Mouse (Mus musculus) kidney, embryonic 15.5 days (tissue): ENCODE data around the gene Kdsr. TPM values are rescaled to one million over a fixed set of nuclear protein-coding genes. Genes with fewer than 3 reads are reported as not detected.

Experiments used
- ATAC-seq: fragments of 200-750 bp; cut with Nextera tagmentation; replicated peaks from 2 replicates; pipeline ENCODE4 v1.8.0; 2017; ENCODE audit warnings: moderate TSS enrichment; ENCODE audit not compliant: low FRiP score
- H3K27ac ChIP-seq: fragments of 300-500 bp; sonication (generic); 2 replicates; pipeline ENCODE4 v1.5.1; 2015; ENCODE audit warnings: mild to moderate bottlenecking, inconsistent platforms
- H3K27me3 ChIP-seq: fragments of 300-500 bp; sonication (generic); 2 replicates; pipeline ENCODE4 v1.6.1; 2015; ENCODE audit warnings: inconsistent platforms
- H3K36me3 ChIP-seq: fragments of 300-500 bp; sonication (generic); 2 replicates; pipeline ENCODE4 v1.6.1; 2015; ENCODE audit warnings: inconsistent platforms
- H3K4me1 ChIP-seq: fragments of 300-500 bp; sonication (generic); 2 replicates; pipeline ENCODE4 v1.6.1; 2015; ENCODE audit warnings: inconsistent platforms
- H3K4me2 ChIP-seq: fragments of 300-500 bp; sonication (generic); 2 replicates; pipeline ENCODE4 v1.6.1; 2015; ENCODE audit warnings: moderate library complexity, mild to moderate bottlenecking, inconsistent platforms
- H3K4me3 ChIP-seq: fragments of 300-500 bp; sonication (generic); replicated peaks from 2 replicates; pipeline ENCODE4 v1.5.1; 2015; ENCODE audit warnings: mild to moderate bottlenecking, inconsistent platforms
- H3K9ac ChIP-seq: fragments of 300-500 bp; sonication (generic); 2 replicates; pipeline ENCODE4 v1.6.1; 2015; ENCODE audit warnings: mild to moderate bottlenecking, inconsistent platforms
- H3K9me3 ChIP-seq: fragments of 300-500 bp; sonication (generic); replicated peaks from 2 replicates; pipeline ENCODE4 v1.6.1; 2016; ENCODE audit warnings: inconsistent platforms
- WGBS: fragments of 180-500 bp; shearing (Covaris S2); methylation state at CpG from one replicate; pipeline ENCODE4 v1.1.7; 2015; ENCODE audit warnings: mixed read lengths; 5-methylcytosine and 5-hydroxymethylcytosine counted together
- polyA plus RNA-seq: library from polyadenylated mRNA; unstranded; fragments of >200 nt; fragmentation: Nextera tagmentation; extraction: Ambion mirVana; gene quantifications from 2 replicates; pipeline ENCODE4 v1.2.1, GENCODE M21; 2015

The Kdsr gene
- 11.3 and 13.4 TPM in 2 replicates for polyA plus RNA-seq

DNA sequence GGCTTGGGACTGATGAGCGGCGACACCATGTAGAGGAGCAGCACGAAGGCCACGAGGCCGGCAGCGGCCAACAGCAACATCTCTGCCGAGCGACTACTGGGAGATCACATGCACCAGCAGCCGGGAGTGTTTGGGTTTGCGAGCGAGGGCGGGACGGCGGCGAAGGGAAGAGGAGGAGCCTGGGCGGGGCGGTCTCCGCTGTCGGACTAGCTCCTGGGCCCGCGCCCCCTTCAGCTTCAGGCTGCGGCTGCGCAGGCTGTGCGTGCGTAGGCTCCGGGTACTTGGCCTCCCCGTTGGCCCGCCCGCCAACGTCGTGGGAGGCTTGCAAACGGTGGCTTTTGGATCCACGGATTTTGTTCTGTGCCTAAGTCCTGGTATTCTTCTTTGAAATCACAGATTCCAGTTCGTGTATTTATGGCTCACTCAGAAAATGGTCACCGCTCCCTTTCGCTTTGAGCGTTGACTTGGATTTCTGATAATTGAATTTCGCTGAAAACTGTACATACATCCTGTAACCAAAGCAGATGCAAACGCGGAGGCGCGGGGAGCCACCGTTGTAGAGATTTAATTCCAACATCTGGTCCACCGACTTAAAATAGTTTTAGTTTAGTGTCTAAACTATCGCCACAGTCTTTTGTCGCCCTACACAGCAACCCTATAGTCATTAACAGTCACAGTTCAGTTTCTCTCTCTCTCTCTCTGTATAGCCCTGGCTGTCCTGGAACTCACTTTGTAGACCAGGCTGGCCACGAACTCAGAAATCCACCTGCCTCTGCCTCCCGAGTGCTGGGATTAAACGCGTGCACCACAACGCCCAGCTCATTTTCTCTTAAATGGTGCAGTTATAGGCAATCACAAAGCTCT, at the start of gene Kdsr:
TSS of gene Kdsr (minus strand) at position 156 of the 864 bp plus-strand sequence.
- 3% methylated on average over 51 of the region's 51 CpGs for WGBS
- Histone ChIP-seq H3K4me2 (peak within 1 kb of the TSS; percentile 97), H3K4me3 (peak within 1 kb of the TSS; percentile 81), H3K9ac (peak within 1 kb of the TSS; percentile 72), H3K36me3 (peaks cover 13% of the 10 kb centered on the region), H3K27ac (peak within 1 kb of the TSS; percentile 91), H3K27me3 (no peaks in the 10 kb centered on the region), H3K4me1 (peaks cover 26% of the 10 kb centered on the region), H3K9me3 (no peaks in the 10 kb centered on the region)
- ATAC-seq = peak; percentile 99

DNA sequence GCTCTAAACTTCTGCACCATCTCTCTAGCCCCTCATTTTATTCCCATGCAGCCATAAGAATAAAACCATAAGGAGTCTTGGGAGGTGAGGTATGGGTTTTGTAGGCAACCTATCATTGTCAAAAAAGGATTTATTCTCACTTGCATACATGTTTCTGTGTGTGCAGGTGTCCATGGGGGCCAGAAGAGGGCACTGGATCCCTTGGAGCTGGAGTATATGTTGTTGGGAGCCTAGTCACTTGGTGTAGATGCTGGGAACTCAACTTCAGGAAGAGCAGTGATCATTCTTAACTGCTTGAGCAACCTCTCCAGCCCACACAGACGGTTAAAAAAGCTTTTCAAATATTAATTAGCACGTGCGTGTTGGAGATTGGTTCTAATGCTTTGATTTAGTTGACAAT, 40.4 kb upstream of the Kdsr start:
- Histone ChIP-seq H3K36me3 (no peaks in the 10 kb centered on the region), H3K27me3 (no peaks in the 10 kb centered on the region; the same call in 1 of the 2 replicates), H3K9me3 (no peaks in the 10 kb centered on the region), H3K4me1 (peaks cover 9% of the 10 kb centered on the region), H3K9ac (no peak overlapping the region), H3K27ac (no peak overlapping the region), H3K4me3 (no peak overlapping the region), H3K4me2 (no peak overlapping the region)
- ATAC-seq = no peak
- WGBS = 88% methylated on average over 3 of the region's 3 CpGs

- Histone ChIP-seq H3K4me1 (peaks cover 13% of the 10 kb centered on the region), H3K36me3 (no peaks in the 10 kb centered on the region), H3K4me2 (no peak overlapping the region), H3K4me3 (no peak overlapping the region), H3K27ac (no peak overlapping the region), H3K9me3 (no peaks in the 10 kb centered on the region), H3K27me3 (no peaks in the 10 kb centered on the region; the same call in 1 of the 2 replicates), H3K9ac (no peak overlapping the region)
- ATAC-seq = no peak
- 60% methylated on average over 1 of the region's 1 CpGs for WGBS
These were observed 39.9 kb upstream of the Kdsr start for GRCm38 (mm10) chr1:106799406-106799805.

- ATAC-seq = no peak
- WGBS = 60% methylated on average over 7 of the region's 7 CpGs
- H3K36me3 ChIP-seq = 0 out of 2 replicates have a peak, but pooled peaks cover 3% of the 10 kb centered on the region
- no peak overlapping the region for H3K27ac ChIP-seq
- no peaks in the 10 kb centered on the region for H3K9me3 ChIP-seq
- 0 out of 2 replicates have a peak overlapping the region, but pooled peaks have one; percentile 98 for H3K9ac ChIP-seq
- H3K4me1 ChIP-seq = peaks cover 20% of the 10 kb centered on the region
- H3K27me3 ChIP-seq = no peaks in the 10 kb centered on the region; the same call in 1 of the 2 replicates
- peak overlapping the region; percentile 99 for H3K4me3 ChIP-seq
- peak overlapping the region; percentile 62 for H3K4me2 ChIP-seq
These were observed 37.7 kb upstream of the Kdsr start for GRCm38 (mm10) chr1:106796987-106797779.

- Histone ChIP-seq H3K4me1 (peaks cover 20% of the 10 kb centered on the region), H3K27ac (peak within 1 kb of the TSS; percentile 97), H3K27me3 (no peaks in the 10 kb centered on the region; the same call in 1 of the 2 replicates), H3K4me3 (peak within 1 kb of the TSS; percentile 99), H3K36me3 (0 out of 2 replicates have a peak, but pooled peaks cover 3% of the 10 kb centered on the region), H3K4me2 (peak within 1 kb of the TSS; percentile 62), H3K9ac (peak within 1 kb of the TSS; percentile 98), H3K9me3 (no peaks in the 10 kb centered on the region)
- under 1% methylated on average over 23 of the region's 23 CpGs for WGBS
- peak; percentile 100 for ATAC-seq
These were observed 37.0 kb upstream of the Kdsr start, which contains the start of gene Vps4b for GRCm38 (mm10) chr1:106796542-106796924. Vps4b (minus strand) TSS chr1:106796728.

- peak; percentile 94 for ATAC-seq
- peaks cover 6% of the 10 kb centered on the region; the same call in 1 of the 2 replicates for H3K36me3 ChIP-seq
- peak overlapping the region; percentile 99 for H3K4me3 ChIP-seq
- peak overlapping the region; percentile 62 for H3K4me2 ChIP-seq
- H3K27ac ChIP-seq = peak overlapping the region; percentile 97
- peaks cover 20% of the 10 kb centered on the region for H3K4me1 ChIP-seq
- H3K27me3 ChIP-seq = no peaks in the 10 kb centered on the region; the same call in 1 of the 2 replicates
- peak overlapping the region; percentile 98 for H3K9ac ChIP-seq
- 1% methylated on average over 51 of the region's 51 CpGs for WGBS
- H3K9me3 ChIP-seq = no peaks in the 10 kb centered on the region
These were observed 36.4 kb upstream of the Kdsr start for GRCm38 (mm10) chr1:106795634-106796541.

- H3K36me3 ChIP-seq = peaks cover 85% of the 10 kb centered on the region
- H3K9me3 ChIP-seq = no peaks in the 10 kb centered on the region
- no peaks in the 10 kb centered on the region for H3K4me1 ChIP-seq
- H3K27me3 ChIP-seq = no peaks in the 10 kb centered on the region
- H3K4me3 ChIP-seq = no peak overlapping the region
- 92% methylated on average over 4 of the region's 4 CpGs for WGBS
- no peak for ATAC-seq
- no peak overlapping the region for H3K27ac ChIP-seq
- H3K4me2 ChIP-seq = no peak overlapping the region
- H3K9ac ChIP-seq = no peak overlapping the region
These were observed 15.4 kb upstream of the Kdsr start for GRCm38 (mm10) chr1:106774896-106775295.

- Histone ChIP-seq H3K36me3 (peaks cover 83% of the 10 kb centered on the region), H3K27ac (no peak overlapping the region)
- 87% methylated on average over 9 of the region's 9 CpGs for whole genome bisulfite sequencing
These were observed 14.6 kb upstream of the Kdsr start for GRCm38 (mm10) chr1:106774092-106774491.

DNA sequence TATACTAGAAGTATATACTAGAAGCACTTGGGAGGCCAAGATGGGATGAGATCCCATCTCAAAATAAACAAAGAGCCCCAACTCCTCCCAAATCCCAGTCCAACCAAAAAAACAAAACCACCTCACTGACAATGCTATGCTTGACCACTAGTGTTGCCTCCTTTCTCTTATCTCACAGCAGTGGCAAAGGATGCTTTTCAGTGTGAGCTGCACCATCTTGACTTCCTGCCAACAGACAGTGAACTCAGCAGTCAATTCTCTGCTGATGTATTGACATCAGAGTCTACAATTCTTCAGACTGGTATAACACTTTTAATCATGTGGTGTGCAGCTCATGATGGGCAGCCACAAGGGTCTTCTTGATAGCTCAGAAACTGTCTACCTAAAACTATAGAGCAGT, 9.2 kb upstream of the Kdsr start:
- Histone ChIP-seq H3K27me3 (no peaks in the 10 kb centered on the region), H3K4me1 (0 out of 2 replicates have a peak, but pooled peaks cover 5% of the 10 kb centered on the region), H3K4me2 (no peak overlapping the region), H3K9me3 (no peaks in the 10 kb centered on the region), H3K36me3 (peaks cover 78% of the 10 kb centered on the region), H3K4me3 (no peak overlapping the region), H3K9ac (no peak overlapping the region), H3K27ac (no peak overlapping the region)
- no peak for ATAC-seq

More at GRCm38 (mm10) chr1:106774092-106774491, 14.6 kb upstream of the Kdsr start:
- Histone ChIP-seq H3K4me3 (no peak overlapping the region), H3K4me2 (no peak overlapping the region), H3K27me3 (no peaks in the 10 kb centered on the region), H3K9ac (no peak overlapping the region), H3K9me3 (no peaks in the 10 kb centered on the region), H3K4me1 (no peaks in the 10 kb centered on the region)
- ATAC-seq = no peak

DNA sequence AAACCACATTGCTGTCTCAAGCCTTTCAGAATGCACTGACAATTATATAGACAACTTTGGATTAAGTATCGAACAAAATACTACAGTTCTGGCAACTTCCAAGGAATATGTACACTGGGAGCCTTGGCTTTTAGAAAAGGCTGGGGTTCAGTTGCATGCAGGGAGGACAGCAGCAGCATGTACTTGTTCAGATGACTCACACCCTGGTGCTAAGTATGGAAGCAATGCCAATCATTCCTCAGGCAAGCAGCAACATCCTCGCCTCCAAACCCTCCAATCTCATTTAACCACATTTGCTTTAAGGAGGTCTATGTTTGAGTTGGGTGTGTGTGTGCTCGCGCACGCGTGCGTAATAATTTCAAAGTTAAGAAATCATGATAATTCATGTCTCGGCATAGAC, 6.2 kb upstream of the Kdsr start:
- no peak overlapping the region for H3K27ac ChIP-seq
- no peak overlapping the region for H3K4me3 ChIP-seq
- H3K4me2 ChIP-seq = no peak overlapping the region
- H3K9me3 ChIP-seq = no peaks in the 10 kb centered on the region
- H3K27me3 ChIP-seq = no peaks in the 10 kb centered on the region
- peaks cover 61% of the 10 kb centered on the region for H3K36me3 ChIP-seq
- 98% methylated on average over 8 of the region's 8 CpGs for WGBS
- no peak overlapping the region for H3K9ac ChIP-seq
- ATAC-seq = no peak
- H3K4me1 ChIP-seq = 0 out of 2 replicates have a peak, but pooled peaks cover 5% of the 10 kb centered on the region

- Histone ChIP-seq H3K27me3 (no peaks in the 10 kb centered on the region), H3K36me3 (peaks cover 53% of the 10 kb centered on the region), H3K9me3 (no peaks in the 10 kb centered on the region), H3K4me2 (no peak overlapping the region), H3K9ac (no peak overlapping the region), H3K27ac (no peak overlapping the region), H3K4me1 (0 out of 2 replicates have a peak, but pooled peaks cover 5% of the 10 kb centered on the region), H3K4me3 (no peak overlapping the region)
- 94% methylated on average over 2 of the region's 2 CpGs for WGBS
- no peak for ATAC-seq
These were observed 5.3 kb upstream of the Kdsr start for GRCm38 (mm10) chr1:106764846-106765245.
